Mouse (Mus musculus): ENCODE results near the gene Ccr10.
"Not testable (repeated sequence)": the region's sequence is repeated elsewhere in the genome, so short reads cannot be mapped to it uniquely, and the experiment has no call there.

Gene Ccr10

DNA sequence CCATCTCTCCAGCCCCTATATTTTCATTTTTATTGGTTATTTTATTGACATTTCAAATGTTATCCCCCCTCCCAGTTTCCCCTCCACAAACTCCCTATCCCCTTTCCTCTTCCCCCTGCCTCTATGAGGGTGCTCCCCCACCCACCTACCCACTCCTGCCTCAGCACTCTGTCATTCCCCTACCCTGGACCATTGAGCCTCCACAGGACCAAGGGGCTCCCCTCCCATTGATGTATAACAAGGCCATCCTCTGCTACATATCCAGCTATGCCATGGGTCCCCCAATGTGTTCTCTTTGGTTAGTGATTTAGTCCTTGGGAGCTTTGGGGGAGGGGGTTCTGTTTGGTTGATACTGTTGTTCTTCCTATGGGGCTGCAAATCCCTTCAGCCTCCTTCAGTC lies 20.6 kb downstream of the Ccr10 start:
- no peak for DNase-seq (ENCODE audit: low spot score in 2 of 2)

DNA sequence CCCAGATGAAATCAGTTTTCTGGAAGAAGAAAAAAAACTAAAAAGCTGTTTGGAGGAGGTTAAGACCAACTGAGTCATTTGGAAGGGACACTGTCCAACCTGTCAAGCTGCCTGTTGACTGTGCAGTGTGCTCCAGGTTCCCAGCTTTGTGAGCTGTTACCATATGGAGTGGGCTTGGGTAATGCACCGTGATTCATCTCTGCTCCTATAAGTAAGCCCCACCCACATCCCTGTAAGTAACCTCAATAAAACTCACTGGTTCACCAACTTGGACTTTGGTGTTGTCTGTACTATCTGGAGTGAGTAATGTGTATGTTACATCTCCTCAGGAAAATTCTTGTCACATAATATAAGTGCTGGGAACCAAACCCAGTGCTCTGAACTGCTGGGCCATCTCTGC lies 22.4 kb downstream of the Ccr10 start:
- no peak for DNase-seq (ENCODE audit: low spot score in 2 of 2)

DNA sequence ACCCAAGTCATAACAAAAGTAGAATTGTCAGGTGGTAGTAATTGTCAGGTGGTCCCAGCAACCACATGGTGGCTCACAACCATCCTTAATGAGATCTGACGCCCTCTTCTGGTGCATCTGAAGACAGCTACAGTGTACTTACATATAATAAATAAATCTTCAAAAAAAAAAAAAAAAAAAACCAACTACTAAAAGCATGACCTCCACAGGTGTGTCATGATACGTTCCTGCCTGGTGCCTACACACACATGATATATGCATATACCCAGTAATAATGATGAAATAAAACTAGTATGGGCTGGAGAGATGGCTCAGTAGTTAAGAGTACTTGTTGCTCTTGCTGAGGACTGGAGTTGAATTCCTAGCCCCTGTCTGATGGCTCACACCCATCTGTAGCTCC lies 24.2 kb downstream of the Ccr10 start:
- no peak for DNase-seq (ENCODE audit: low spot score in 2 of 2)

DNA sequence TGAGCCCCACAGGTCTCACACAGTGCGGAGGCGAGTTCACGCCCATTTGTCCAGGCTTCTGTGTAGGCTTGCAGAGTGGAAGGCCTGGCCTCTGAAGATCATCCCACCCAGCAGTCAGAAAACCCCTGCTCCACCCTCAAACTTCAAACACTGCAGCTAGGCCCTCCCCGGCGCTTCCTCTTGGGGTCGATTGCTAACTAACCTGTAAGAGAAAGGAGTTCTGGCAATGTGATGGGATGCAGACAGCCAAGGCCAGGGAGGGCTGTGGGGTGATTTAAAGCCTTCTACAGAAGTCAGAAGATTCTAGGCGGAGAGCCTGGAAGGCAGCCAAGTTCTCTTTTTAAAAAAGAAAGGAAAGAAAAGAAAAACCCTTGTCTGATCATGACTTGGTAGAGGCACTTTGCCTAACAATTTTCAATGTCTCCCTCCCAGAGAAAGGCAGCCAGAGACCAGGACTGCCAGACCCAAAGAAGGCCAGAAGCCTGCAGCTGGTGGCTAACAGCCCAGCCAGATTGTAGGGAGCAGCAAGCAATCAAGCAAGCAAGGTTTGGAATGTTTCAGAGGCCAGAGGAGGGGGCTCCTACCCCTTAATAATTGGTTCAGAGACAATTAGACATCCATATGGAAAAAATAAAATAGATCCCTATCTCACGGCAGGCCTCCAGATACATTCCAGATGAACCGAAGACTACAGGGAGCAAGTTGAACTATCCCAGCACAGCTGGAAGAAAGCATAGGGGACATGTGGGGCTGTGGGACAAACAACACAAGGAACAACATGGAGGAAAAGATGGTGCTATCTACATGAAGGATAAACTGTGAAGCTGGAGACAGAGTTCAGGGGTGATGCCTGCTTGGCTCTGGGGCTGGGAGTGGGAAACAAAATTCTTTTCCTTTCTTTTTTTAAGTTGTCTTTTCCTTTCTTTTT lies 25.8 kb downstream of the Ccr10 start:
- DNase-seq (ENCODE audit: low spot score in 2 of 2): no peak

DNA sequence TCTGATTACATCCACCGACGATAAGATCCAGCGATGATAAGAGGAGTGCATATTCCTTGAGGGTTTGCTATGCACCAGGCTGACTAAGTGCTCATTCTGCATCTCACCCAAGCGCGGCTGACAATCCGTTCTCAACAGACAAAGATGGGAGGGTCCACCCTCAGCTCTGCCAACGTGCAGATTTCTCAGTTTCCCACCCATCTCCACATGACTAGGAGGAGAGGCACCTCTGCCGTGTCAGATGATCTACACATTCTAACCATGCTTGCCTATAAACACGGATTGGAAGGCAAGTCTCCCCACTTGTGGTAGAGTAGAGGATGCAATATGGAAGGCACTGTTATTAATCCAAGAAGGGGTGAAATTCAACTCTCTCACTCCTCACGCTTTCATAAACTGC lies 26.5 kb downstream of the Ccr10 start:
- DNase-seq (ENCODE audit: low spot score in 2 of 2): no peak

DNA sequence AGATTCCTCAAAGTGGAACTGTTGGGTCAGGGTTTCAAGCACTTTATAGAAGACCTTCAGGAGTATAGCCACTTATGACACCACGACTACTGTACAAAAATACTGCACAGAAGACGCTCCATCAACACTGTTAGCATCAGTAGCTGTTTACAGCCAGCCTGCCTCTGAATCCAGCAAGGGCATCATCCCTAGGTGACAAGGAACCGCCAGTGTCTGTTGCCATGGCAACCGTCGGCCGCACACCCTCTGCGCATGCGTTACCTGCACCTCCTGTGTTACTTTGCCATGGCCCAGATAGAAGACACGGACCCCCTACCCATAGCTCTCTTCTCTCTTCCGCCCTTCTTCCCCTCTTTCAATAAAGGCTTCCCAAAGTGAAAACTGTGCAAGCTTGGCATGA lies 28.9 kb downstream of the Ccr10 start:
- DNase-seq (ENCODE audit: low spot score in 2 of 2): peak in 1 of 2 experiments; percentile 41

DNA sequence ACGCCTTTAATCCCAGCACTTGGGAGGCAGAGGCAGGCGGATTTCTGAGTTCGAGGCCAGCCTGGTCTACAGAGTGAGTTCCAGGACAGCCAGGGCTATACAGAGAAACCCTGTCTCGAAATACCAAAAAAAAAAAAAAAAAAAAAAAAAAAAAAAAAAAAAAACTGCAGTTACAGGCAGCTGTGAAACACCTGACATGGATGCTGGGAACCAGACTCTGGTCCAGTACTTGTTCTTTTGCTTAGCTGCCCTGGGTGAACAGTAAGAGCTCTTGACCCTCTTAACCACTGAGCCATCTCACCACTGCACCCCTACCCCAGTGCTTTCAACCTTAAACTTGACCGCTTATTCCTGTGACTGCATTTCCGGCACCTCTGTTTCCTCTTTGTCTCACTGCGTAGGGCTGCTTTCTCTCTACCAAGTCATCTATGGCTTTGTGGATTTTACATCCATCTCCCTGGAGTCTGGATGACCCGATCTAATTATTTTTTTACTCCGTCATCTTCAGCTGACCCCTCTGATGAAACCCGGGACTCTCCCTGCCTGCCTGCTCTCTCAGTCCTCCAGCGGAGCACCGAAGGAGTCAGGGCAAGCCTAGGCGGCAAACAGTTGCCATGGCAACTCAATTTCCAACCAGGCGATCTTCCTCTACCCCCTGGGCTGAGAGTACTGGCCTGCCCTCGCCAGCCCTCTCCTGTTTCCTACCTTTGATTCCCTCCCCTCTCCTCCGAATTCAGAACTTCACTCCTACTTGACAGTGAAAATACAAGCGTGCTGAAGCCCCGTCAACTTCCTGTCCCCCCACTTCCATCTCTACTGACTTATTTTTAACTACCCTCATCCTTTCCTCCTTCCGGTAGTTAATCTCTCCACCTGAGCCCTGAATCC lies 31.7 kb downstream of the Ccr10 start:
- DNase-seq (ENCODE audit: low spot score in 2 of 2): no peak

DNA sequence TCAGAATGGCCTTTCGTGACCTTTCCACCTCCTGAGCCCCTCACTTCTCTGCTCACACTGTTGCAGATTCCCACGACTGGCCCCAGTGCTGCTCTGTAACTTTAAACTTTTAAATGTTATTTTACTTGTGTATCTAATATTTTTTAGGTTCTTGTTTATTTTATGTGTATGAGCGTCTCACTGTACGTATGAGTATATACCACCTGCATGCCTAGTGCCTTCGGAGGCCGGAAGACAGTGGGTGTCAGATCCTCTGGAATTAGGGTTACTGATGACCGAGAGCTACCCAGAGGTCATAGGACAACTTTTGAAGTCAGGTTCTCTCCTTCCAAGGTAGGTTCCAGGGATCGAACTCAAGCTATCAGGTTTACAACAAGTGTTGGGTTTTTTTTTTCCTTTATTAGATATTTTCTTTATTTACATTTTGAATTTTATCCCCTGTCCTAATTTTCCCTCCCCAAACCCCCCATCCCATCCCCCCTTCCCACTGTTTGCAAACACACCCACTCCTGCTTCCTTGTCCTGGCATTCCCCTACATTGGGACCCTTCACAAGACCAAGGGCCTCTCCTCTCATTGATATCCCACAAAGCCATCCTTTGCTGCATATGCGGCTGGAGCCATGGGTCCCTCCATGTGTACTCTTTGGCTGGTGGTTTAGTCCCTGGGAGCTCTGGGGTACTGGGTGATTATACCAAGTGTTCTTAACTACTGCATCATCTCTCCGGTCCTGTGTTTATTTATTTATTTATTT lies 32.9 kb downstream of the Ccr10 start:
- DNase-seq (ENCODE audit: low spot score in 2 of 2): no peak

DNA sequence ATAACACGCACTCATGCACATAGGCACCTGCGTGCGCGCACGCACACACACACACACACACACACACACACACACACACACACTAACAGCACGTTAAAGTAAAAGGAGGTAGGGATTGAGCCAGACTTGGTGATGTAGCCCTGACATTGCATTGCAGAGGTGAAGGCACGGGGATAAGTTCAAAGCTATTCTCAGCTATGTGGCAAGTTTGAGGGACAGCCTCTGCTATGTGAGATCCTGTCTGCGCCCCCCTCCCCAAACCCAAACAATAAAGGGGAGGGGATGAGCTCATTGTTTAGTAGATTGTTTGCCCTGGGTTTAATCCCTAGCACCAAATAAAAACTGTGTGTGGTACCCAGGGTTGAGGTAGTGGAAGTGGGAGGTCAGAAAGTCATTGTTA lies 34.2 kb downstream of the Ccr10 start:
- DNase-seq (ENCODE audit: low spot score in 2 of 2): no peak

DNA sequence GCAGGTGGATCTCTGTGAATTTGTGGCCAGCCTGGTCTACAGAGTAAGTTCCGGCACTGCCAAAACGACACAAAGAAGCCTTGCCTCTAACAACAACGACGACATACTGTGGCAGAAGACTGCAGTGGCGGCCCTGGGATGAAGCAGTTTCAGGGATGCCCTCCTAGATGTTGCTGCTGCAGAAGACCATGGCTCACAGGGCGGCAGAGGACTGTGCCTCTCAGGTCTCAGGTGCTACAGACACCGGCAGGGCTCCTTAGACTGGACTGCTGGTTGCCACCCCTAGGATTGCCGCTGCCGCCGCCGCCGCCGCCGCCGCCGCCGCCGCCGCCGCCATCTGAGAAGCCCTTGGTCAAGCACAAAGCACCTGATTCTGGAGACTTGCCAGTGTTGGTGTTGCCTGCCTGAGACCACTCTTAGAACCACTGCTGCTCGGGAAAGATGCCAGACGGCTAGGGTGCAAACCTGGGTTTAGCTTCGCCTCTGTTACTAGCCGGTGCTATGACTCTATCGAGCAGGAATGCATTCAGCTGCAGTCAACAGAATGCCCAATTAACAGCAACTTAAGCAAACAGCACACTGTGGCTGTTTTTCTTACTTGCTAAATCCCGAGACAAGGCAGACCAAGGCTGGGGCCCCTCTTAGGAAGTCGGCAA lies 35.0 kb downstream of the Ccr10 start:
- DNase-seq (ENCODE audit: low spot score in 2 of 2): no peak

DNA sequence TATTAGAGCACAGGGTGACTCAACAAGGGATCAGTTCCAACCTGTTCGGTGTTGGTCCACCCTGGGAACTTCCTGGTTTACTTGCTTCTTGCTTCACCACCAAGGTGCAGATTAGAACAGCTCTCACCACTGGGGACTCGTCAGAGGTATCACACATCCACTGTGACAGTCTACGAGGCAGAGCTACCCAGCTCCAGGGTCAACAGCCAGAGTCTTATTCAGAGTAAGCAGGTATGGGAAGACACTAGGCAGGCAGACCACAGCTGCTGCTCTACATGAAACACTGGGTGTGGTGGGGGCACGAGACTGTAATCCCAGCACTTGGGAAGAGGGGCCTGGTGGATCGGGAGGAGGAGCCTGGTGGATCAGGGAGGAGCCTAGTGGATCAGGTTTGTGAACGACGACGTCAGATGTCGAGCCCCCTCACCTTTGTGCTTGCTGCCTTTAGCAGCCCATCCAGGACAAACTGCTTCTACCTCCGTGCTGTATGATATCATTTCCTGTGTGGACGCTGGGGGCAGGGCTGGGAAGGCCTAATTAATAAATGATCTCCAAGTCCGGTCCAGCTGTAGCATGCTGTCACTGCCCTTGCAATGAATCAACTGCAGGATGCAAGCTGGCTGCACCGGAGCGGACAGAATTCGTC lies 36.6 kb downstream of the Ccr10 start:
- no peak for DNase-seq (ENCODE audit: low spot score in 2 of 2)

DNA sequence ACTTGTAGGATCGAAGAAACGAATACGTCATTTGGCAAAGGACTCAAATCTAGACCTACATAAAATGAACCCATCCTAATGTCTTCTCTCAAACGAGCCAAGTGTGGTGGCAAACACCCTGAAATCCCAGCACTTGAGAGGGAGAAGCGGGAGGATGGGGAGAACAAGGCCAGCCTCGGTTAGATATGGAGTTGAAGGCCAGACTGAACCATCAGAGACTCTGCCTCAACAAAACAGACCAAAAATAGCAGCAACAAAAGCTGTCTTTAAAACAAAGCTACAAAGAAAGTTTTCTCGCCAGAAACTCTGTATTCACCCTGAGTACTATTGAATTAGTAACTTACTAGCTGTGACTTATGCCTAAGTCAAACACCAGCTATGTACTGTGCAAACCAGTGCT lies 38.2 kb downstream of the Ccr10 start:
- no peak for DNase-seq (ENCODE audit: low spot score in 2 of 2)

DNA sequence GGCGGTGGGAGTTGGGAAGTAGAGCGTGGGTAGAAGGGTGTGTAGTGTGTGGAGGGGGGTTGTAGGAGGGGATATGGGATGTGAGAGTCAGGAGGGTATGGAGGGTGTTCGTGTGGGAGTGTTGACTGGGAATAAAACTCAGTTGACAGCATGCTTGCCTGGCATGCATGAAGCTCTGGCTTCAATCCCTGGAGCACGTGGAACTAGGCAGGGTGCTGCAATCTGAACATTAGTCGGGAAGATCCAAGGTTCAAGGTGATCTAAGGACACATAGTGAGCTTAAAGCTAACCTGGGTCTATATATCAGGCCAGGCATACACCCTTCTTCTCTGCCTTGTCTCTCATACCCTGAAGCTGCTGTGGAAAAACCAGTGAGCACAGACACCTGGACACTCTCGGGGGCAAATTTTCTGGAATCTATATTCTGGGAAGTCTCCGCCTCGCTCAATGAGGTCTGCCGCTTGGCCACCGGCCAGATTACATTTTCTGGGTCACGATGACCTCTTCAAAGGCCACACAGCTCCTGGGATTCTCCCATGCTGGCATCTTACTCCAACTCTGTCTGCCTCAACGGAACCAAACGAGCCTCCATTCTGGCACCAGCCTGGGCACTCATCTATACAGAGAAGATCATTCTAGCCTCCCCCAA lies 40.9 kb downstream of the Ccr10 start:
- no peak for DNase-seq (ENCODE audit: low spot score in 2 of 2)

DNA sequence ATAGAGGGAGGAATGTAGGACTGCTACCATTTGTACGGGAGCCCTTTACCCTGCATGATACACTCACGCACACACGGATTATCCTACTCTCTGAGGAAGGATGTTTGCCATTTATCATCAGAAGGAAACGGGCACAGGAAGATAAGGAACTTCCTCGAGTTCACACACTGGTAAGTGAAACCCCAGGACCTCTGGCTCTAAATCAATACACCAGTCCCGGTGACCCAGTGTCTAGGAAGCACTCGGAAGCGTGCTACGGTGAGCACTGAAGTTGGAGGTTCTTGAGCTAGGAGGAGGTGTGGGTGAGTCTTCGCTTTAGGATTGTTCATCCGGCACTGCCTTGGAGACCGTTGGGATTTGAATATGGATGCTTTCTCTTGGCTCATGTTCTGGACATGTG lies 42.2 kb downstream of the Ccr10 start:
- no peak for DNase-seq (ENCODE audit: low spot score in 2 of 2)

DNA sequence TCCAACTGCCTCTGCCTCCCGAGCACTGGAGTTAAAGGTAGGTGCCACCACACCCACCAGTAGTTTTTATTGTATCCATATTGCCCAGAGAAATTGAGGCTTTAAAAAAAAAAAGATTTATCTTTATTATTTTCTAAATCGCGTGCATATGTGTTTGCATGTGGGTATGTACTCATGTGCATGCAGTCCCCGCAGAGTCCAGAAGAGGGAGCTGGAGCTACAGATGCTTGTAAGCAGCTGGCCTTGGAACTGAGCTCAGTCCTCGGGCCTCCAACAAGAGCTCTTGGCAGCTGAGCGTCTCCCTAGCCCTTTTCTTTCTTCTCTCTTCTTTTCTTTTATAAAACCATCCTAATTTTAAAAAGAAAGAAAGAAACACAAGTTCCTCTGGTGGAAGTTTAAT lies 43.5 kb downstream of the Ccr10 start:
- no peak for DNase-seq (ENCODE audit: low spot score in 2 of 2)

DNA sequence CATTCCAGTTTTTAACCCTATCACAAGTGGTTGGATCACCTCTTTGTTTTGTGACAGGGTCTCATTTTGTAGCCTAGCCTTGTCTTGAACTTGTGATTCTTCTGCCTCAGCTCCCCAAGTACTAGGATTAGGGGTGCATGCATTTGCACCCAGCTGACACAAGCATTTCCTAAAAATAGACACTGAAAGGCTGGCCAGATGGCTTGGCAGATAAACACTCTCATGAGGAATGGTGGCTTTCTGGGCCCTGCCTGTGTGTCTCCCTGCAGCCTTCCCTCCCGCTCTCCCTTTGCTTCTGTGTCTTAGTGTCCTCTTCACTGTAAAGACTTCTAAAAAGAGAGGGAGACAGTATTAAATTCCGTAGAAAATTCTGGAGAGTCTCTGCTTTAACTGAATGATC lies 44.1 kb downstream of the Ccr10 start:
- DNase-seq (ENCODE audit: low spot score in 2 of 2): no peak

DNA sequence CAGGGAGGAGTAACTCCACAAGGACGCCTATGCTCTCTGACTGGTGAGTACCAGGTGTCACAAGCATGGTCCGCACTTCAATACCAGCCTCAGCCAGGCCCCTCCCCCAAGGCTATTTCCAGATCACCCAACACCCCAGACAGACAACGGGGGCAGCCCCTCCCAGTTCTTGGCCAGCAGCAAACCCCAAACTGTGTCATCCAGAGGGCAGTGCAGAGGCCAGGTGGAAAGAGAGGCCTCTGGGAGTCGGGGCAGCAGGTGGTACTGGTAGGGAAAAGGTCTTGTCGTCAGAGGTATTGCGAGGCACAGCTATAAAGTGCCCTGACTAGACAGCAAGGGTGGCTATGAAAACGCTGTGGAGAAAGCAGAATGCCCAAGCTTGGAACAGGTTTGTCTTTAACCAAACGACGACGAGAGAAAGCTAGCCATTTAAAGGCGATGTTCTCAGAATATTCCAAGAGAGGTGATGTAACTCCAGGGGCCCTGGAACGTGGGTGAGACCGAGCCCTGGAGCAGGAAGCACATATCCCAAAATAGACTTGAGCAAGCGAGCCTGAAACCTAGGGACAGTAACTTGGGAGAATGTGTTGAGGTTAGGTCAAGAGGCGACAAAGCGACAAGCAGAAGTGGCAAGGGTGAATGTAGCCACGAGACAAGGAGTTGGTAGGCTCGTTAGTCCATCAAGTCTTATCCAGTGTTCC lies 45.0 kb downstream of the Ccr10 start:
- no peak for DNase-seq (ENCODE audit: low spot score in 2 of 2)

DNA sequence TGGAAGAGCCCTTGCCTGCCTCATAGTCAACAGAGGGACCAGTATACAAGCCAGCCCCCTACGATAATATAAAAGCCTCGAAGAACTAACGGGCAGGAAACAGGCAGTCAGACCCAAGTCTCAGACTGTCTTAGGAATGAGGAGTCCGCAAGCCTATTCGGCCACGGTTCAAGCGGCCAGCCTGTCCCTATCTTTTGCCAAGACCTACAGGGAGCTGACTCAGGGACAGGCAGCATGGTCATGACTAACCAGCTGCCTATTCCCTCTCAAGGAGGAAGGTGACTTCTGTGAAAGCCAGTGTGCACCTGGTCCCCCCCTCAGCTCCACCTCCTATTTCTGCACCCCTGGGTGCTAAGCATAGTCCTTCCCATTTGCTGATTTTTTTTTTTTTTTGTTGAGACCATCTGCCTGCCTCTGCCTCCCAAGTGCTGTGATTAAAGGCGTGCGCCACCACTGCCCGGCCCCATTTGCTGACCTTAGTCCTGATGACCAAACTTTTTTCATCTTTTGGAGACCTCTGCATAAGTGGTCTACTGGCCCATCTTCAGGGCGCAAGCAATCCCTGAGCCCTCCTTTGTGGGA lies 46.2 kb downstream of the Ccr10 start:
- no peak for DNase-seq (ENCODE audit: low spot score in 2 of 2)

DNA sequence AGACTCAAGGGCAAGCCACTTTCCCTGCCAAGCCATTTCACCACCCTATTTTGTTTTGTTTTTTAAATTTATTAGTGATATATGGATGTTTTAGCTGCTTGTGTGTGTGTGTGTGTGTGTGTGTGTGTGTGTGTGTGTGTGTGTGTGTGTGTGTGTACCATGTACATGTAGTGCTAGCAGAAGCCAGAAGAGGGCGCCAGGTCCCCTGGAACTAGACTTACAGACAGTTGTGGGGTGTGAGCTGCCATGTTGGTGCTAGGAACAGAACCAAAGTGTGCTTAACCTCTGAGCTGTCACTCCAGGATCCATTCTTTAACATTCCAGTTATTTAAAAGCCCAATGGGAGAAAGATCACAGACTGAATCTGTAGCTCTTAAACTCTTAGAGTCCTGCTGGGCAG lies 48.2 kb downstream of the Ccr10 start:
- DNase-seq (ENCODE audit: low spot score in 2 of 2): no peak

DNA sequence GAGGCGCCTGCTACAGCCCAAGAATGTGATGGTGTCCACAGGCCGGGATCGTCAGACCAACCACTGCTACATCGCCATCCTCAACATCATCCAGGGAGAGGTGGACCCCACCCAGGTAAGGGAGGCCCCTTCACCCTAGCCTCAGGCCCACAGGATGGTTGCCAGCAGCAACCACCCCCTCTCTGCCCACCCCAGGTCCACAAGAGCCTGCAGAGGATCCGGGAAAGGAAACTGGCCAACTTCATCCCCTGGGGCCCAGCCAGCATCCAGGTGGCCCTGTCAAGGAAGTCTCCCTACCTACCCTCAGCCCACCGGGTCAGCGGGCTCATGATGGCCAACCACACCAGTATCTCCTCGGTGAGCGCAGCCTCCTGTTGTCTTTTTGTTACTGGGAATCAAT lies 50.2 kb downstream of the Ccr10 start:
- DNase-seq (ENCODE audit: low spot score in 2 of 2): not testable (repeated sequence)
